Mouse (Mus musculus) brain, embryonic 14.5 days (tissue): Measurements from ENCODE around the gene Pdyn. TPM values are rescaled to one million over a fixed set of nuclear protein-coding genes. Genes with fewer than 3 reads are reported as not detected.

ENCODE experiments used
- DNase-seq: peaks from one replicate; pipeline ENCODE4 v3.0.0-alpha.2; 2011; ENCODE audit warnings: low read depth
- CTCF ChIP-seq: fragments of 200-500 bp; IDR thresholded peaks from 2 replicates; pipeline ENCODE4 v1.5.1; 2012; ENCODE audit warnings: inconsistent platforms, mild to moderate bottlenecking, moderate library complexity, borderline replicate concordance; ENCODE audit not compliant: insufficient read depth, insufficient read length; ENCODE audit errors: extremely low read depth
- POLR2A ChIP-seq: fragments of 200-500 bp; IDR thresholded peaks from 2 replicates; pipeline ENCODE4 v1.6.1; 2012; ENCODE audit warnings: mild to moderate bottlenecking, inconsistent platforms, borderline replicate concordance; ENCODE audit not compliant: poor library complexity, insufficient read depth, insufficient read length, severe bottlenecking; ENCODE audit errors: extremely low read depth
- polyA plus RNA-seq: library from polyadenylated mRNA; depleted of rRNA; stranded (reverse); fragments of >200 nt; gene quantifications from 2 replicates; pipeline ENCODE4 v1.2.3, GENCODE M21; 2012; rRNA removed

The Pdyn gene
- polyA plus RNA-seq, result 4.3 and 6.9 TPM in 2 replicates

- peak; percentile 73 for DNase-seq
- no peak for TF ChIP-seq POLR2A
- peak; percentile 48; the same call in 1 of the 2 replicates for TF ChIP-seq CTCF
These were observed at the start of gene Pdyn for GRCm38 (mm10) chr2:129699484-129700158. Pdyn (minus strand) TSS chr2:129699844.

- TF ChIP-seq POLR2A, result no peak
- no peak for TF ChIP-seq CTCF
- DNase-seq, result no peak
These were observed 42.4 kb upstream of the Pdyn start for GRCm38 (mm10) chr2:129742016-129742415.

- TF ChIP-seq CTCF (no peak), POLR2A (no peak)
- DNase-seq, result no peak
These were observed 40.9 kb upstream of the Pdyn start for GRCm38 (mm10) chr2:129740515-129740914.

- no peak for DNase-seq
- TF ChIP-seq CTCF (no peak), POLR2A (no peak)
These were observed 34.4 kb upstream of the Pdyn start for GRCm38 (mm10) chr2:129734031-129734430.

- TF ChIP-seq CTCF (no peak), POLR2A (no peak)
- no peak for DNase-seq
These were observed 30.0 kb upstream of the Pdyn start for GRCm38 (mm10) chr2:129729681-129730080.

- peak; percentile 69 for TF ChIP-seq CTCF
- no peak for TF ChIP-seq POLR2A
- peak; percentile 61 for DNase-seq
These were observed 16.0 kb upstream of the Pdyn start for GRCm38 (mm10) chr2:129715671-129716070.

- no peak for DNase-seq
- TF ChIP-seq CTCF (no peak), POLR2A (no peak)
These were observed 13.4 kb upstream of the Pdyn start for GRCm38 (mm10) chr2:129713026-129713544.

- DNase-seq, result peak; percentile 74
These were observed 3.6 kb downstream of the Pdyn start for GRCm38 (mm10) chr2:129696059-129696458.

GRCm38 (mm10) chr2:129694303-129694702 lies 5.3 kb downstream of the Pdyn start:
- TF ChIP-seq CTCF (no peak), POLR2A (no peak)
- no peak for DNase-seq

More at GRCm38 (mm10) chr2:129696059-129696458, 3.6 kb downstream of the Pdyn start:
- TF ChIP-seq CTCF, result peak; percentile 79
- no peak for TF ChIP-seq POLR2A

- no peak for TF ChIP-seq POLR2A
- TF ChIP-seq CTCF, result no peak
- no peak for DNase-seq
These were observed 7.0 kb downstream of the Pdyn start for GRCm38 (mm10) chr2:129692694-129693093.

- no peak for DNase-seq
- TF ChIP-seq POLR2A (no peak), CTCF (no peak)
These were observed 9.9 kb downstream of the Pdyn start for GRCm38 (mm10) chr2:129689694-129690093.

- DNase-seq, result peak; percentile 19
- TF ChIP-seq CTCF, result no peak
- no peak for TF ChIP-seq POLR2A
These were observed 11.5 kb downstream of the Pdyn start for GRCm38 (mm10) chr2:129688036-129688625.

GRCm38 (mm10) chr2:129686908-129687307 lies 12.7 kb downstream of the Pdyn start:
- no peak for TF ChIP-seq POLR2A
- no peak for TF ChIP-seq CTCF
- peak; percentile 87 for DNase-seq
